Mouse (Mus musculus) frontal cortex, postnatal 14 days (tissue): ENCODE results near the gene Myocos.
A peak's percentile ranks its signal among the peaks of the same experiment; 100 is the strongest.
"Not testable (repeated sequence)": the region's sequence is repeated elsewhere in the genome, so short reads cannot be mapped to it uniquely, and the experiment has no call there.

ENCODE experiments used
- DNase-seq, 2 experiments: peaks; one replicate each; pipeline ENCODE4 v3.0.0; 2022; ENCODE audit warnings: low spot score in 2 of 2

Myocos gene

GRCm38 (mm10) chr1:162658119-162658518 lies at the start of gene Myocos:
Gene Myocos (minus strand): TSS chr1:162658219.
- no peak for DNase-seq

GRCm38 (mm10) chr1:162700389-162701066 lies 42.5 kb upstream of the Myocos start:
- DNase-seq: no peak

GRCm38 (mm10) chr1:162697866-162698265 lies 39.8 kb upstream of the Myocos start:
- no peak for DNase-seq

- no peak for DNase-seq
Observed at GRCm38 (mm10) chr1:162693721-162694120, 35.7 kb upstream of the Myocos start.

GRCm38 (mm10) chr1:162665486-162666174 lies 7.6 kb upstream of the Myocos start:
- DNase-seq: no peak

GRCm38 (mm10) chr1:162664826-162665475 lies 6.9 kb upstream of the Myocos start:
- peak; percentile 42 to 66 for DNase-seq

GRCm38 (mm10) chr1:162660276-162660860 lies 2.3 kb upstream of the Myocos start:
- DNase-seq: no peak

- no peak for DNase-seq
Observed at GRCm38 (mm10) chr1:162648416-162648815, 9.6 kb downstream of the Myocos start.

GRCm38 (mm10) chr1:162646083-162646686 lies 11.8 kb downstream of the Myocos start:
- DNase-seq: no peak

GRCm38 (mm10) chr1:162643752-162644151 lies 14.3 kb downstream of the Myocos start:
- DNase-seq: peak; percentile 21 to 36

GRCm38 (mm10) chr1:162642591-162642990 lies 15.4 kb downstream of the Myocos start:
- DNase-seq: no peak

GRCm38 (mm10) chr1:162639861-162640260 lies 18.2 kb downstream of the Myocos start:
- DNase-seq: no peak

GRCm38 (mm10) chr1:162639051-162639750 lies 18.8 kb downstream of the Myocos start, which contains the start of gene Myoc:
Gene Myoc (plus strand): TSS chr1:162639155.
- no peak for DNase-seq

GRCm38 (mm10) chr1:162638535-162638934 lies 19.5 kb downstream of the Myocos start:
- DNase-seq: no peak

GRCm38 (mm10) chr1:162636516-162636915 lies 21.5 kb downstream of the Myocos start:
- DNase-seq: no peak

GRCm38 (mm10) chr1:162635291-162635931 lies 22.6 kb downstream of the Myocos start:
- DNase-seq: not testable (repeated sequence)

- DNase-seq: not testable (repeated sequence)
Observed at GRCm38 (mm10) chr1:162628326-162628725, 29.7 kb downstream of the Myocos start.

- not testable (repeated sequence) for DNase-seq
Observed at GRCm38 (mm10) chr1:162627821-162628220, 30.2 kb downstream of the Myocos start.

GRCm38 (mm10) chr1:162625229-162625628 lies 32.8 kb downstream of the Myocos start:
- no peak for DNase-seq

GRCm38 (mm10) chr1:162623895-162624294 lies 34.1 kb downstream of the Myocos start:
- no peak for DNase-seq

GRCm38 (mm10) chr1:162620487-162620886 lies 37.5 kb downstream of the Myocos start:
- DNase-seq: no peak
